ENCODE assay signal across 8 mouse cellular contexts in the genomic region with DNA sequence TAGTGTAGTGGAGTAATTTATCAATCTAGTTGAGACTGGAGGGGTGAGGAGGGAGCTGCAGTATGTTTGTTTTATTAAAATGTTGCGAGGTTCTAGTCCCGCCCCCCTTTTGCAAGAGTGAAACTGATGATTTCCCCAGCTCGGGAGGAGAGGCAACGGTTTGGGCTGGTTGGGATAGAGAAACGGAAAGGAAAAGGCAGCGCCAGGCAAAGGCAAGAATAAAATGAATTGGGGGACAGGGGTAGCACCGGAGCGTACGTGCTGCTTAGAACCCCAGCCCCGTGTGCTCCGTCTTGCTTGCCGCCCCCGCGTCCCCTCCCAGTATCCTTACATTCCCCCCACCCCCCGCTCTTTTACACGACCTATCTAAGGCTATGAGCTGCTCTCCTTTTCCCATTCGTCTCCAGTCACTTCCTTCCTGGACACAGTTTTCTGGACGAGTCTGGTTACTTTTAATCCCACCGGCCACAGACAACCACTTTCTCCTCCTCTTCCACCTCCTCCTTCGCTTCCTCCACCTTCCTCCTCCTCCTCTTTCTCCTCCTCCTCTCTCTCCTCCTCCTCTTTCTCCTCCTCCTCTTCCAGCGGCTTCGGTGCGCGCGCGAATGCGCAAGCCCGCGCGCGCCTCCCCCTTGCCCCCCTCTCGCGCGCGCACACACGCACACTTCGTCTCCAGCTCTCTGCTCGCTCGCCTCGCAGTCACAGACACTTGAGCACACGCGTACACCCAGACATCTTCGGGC. TPM values are rescaled to one million over a fixed set of nuclear protein-coding genes. Genes with fewer than 3 reads are reported as not detected.
A peak's percentile ranks its signal among the peaks of the same experiment; 100 is the strongest.
DNase-seq lines count a peak whose midpoint lies in the region; ATAC-seq lines count a peak whose summit lies in the region.

No protein-coding gene starts in this region.

- H3K27me3 ChIP-seq in hindbrain, embryonic 16.5 days (replicated peaks; ENCODE audit: control insufficient read depth, insufficient read depth, low read length) = no peaks in the 10 kb centered on the region; the same call in 1 of the 2 replicates
- H3K27me3 ChIP-seq in megakaryocyte, embryonic 14.5 days (replicated peaks) = no peaks in the 10 kb centered on the region

- H3K9ac ChIP-seq in hindbrain, embryonic 16.5 days (ENCODE audit: low read depth, low read length) = peak overlapping the region; percentile 77

- DNase-seq in adrenal gland, adult 2 months = peak; percentile 89
- peak; percentile 61 to 71 for DNase-seq in cerebellum, postnatal 36 days
- DNase-seq in gastrocnemius, adult 8-10 months (ENCODE audit: low spot score in 2 of 2) = peak; percentile 23 to 35
- peak; percentile 79 to 82 for DNase-seq in left cerebral cortex, postnatal 14 days (ENCODE audit: low spot score in 2 of 2)
- DNase-seq in right cerebral cortex, adult 2 months (ENCODE audit: low spot score in 2 of 2) = peak; percentile 73 to 78
- DNase-seq in MN1 (ENCODE audit: low spot score) = no peak

- no peaks in the 10 kb centered on the region for H3K9me3 ChIP-seq in hindbrain, embryonic 16.5 days (ENCODE audit: control insufficient read depth, low read length)
- H3K9me3 ChIP-seq in megakaryocyte, embryonic 14.5 days = no peaks in the 10 kb centered on the region

- peak overlapping the region; percentile 78 for H3K4me2 ChIP-seq in hindbrain, embryonic 16.5 days (ENCODE audit: low read length)

- no peaks in the 10 kb centered on the region for H3K36me3 ChIP-seq in hindbrain, embryonic 16.5 days (ENCODE audit: control insufficient read depth, insufficient read depth, low read length)
- no peaks in the 10 kb centered on the region for H3K36me3 ChIP-seq in megakaryocyte, embryonic 14.5 days (replicated peaks; ENCODE audit: low read length)

- H3K4me3 ChIP-seq in hindbrain, embryonic 16.5 days (ENCODE audit: low read length) = peak overlapping the region; percentile 70
- H3K4me3 ChIP-seq in megakaryocyte, embryonic 14.5 days (replicated peaks) = peak overlapping the region; percentile 93

- H3K4me1 ChIP-seq in hindbrain, embryonic 16.5 days (ENCODE audit: control insufficient read depth, insufficient read depth, low read depth, low read length) = peaks cover 3% of the 10 kb centered on the region; the same call in 1 of the 2 replicates
- H3K4me1 ChIP-seq in megakaryocyte, embryonic 14.5 days = peaks cover 34% of the 10 kb centered on the region

- intact Hi-C loops in left cerebral cortex, postnatal 14 days (cut with DNase I) = loop anchor here (5.0 to 10.0 kb wide), 6 partner anchors 198 to 1740 kb away; partner anchors contain the start of gene Cetn3

- WGBS in hindbrain, embryonic 16.5 days = under 1% methylated on average over 43 of the region's 43 CpGs

- peak; percentile 90 for ATAC-seq in hindbrain, embryonic 16.5 days

- H3K27ac ChIP-seq in hindbrain, embryonic 16.5 days (ENCODE audit: low read depth, low read length) = peak overlapping the region; percentile 84

RNA-seq across cellular contexts. Expression of gene Mef2c, which starts 20.5 kb away (rescaled TPM):
- 10 to 100 TPM; 23.8 to 58.6 TPM for total RNA-seq in adrenal gland, adult 2 months (2021)
- polyA plus RNA-seq in adrenal gland, adult 2 months (2012; rRNA removed) = 14.3 and 23.3 TPM in 2 replicates
- 100 to 1,000 TPM; 425 to 467 (median 426) TPM for total RNA-seq in gastrocnemius, adult 8-10 months (2022)
- polyA plus RNA-seq in hindbrain, embryonic 16.5 days (2015; fragmentation: Nextera tagmentation; extraction: Ambion mirVana) = 38.9 and 48.4 TPM in 2 replicates
- total RNA-seq in left cerebral cortex, postnatal 14 days (2021) = 1,000 to 10,000 TPM in 1 of 2 experiments, 100 to 1,000 TPM in 1; 845 to 1,036 TPM
- 27.1 and 31.6 TPM in 2 replicates for polyA plus RNA-seq in megakaryocyte, embryonic 14.5 days (2012; ENCODE audit: insufficient read depth, low replicate concordance)

Comparison
In these comparisons a context has a peak if more than half of its experiments do, and no peak if none do; other contexts are left out.
1. RNA of gene Mef2c, which starts 20.5 kb away (total RNA-seq): 845 to 1,036 TPM in left cerebral cortex, postnatal 14 days and 425 to 467 TPM in gastrocnemius, adult 8-10 months; 23.8 to 58.6 TPM in adrenal gland, adult 2 months; every median in the first group is over 4 times any median in the second.